ENCODE assay signal across 7 mouse cellular contexts in genomic region chr11:88098021-88098729, GRCm38 (mm10). TPM values are rescaled to one million over a fixed set of nuclear protein-coding genes. Genes with fewer than 3 reads are reported as not detected.
DNase-seq lines count a peak whose midpoint lies in the region; ATAC-seq and TF ChIP-seq lines count a peak whose summit lies in the region.

TSS of gene Cuedc1 (plus strand) at chr11:88098058.

- no peak for DNase-seq in CH12.LX (ENCODE audit: extremely low read depth)
- peak; percentile 32 for DNase-seq in G1E (ENCODE audit: low spot score)
- no peak for DNase-seq in forebrain, postnatal 0 days
- no peak for DNase-seq in MN1 (ENCODE audit: low spot score)
- no peak for DNase-seq in cerebellum, postnatal 25 days

- H3K36me3 ChIP-seq in CH12.LX (replicated peaks in 1 of 2; ENCODE audit: control insufficient read depth in 1 of 2, insufficient read depth in 1 of 2, low read length in 1 of 2) (no peaks in the 10 kb centered on the region), G1E (replicated peaks) (peaks cover 4% of the 10 kb centered on the region), macrophage (ENCODE audit: inconsistent target) (no peaks in the 10 kb centered on the region)
- H3K36me3 ChIP-seq in forebrain, postnatal 0 days (ENCODE audit: insufficient read depth), result no peaks in the 10 kb centered on the region
- no peaks in the 10 kb centered on the region for H3K36me3 ChIP-seq in hindbrain, embryonic 15.5 days

- peak; percentile 38 for ATAC-seq in G1E (ENCODE audit: extremely low read depth, insufficient number of reproducible peaks, low FRiP score, poor library complexity, severe bottlenecking)
- ATAC-seq in forebrain, postnatal 0 days, result no peak; the same call in 1 of the 2 replicates
- no peak for ATAC-seq in hindbrain, embryonic 15.5 days (ENCODE audit: low FRiP score, low read depth)

- TF ChIP-seq EP300 in CH12.LX (IDR thresholded peaks at IDR 0.05; ENCODE audit: low read length), result no peak

- H3K4me3 ChIP-seq in CH12.LX (replicated peaks in 1 of 3; ENCODE audit: low read depth in 2 of 3, low read length in 2 of 3, poor library complexity in 1 of 3), result peak within 1 kb of the TSS in 2 of 3 experiments; percentile 49 to 63
- peak within 1 kb of the TSS; percentile 72 for H3K4me3 ChIP-seq in G1E (ENCODE audit: low read depth, low read length)
- H3K4me3 ChIP-seq in forebrain, postnatal 0 days (ENCODE audit: low read depth, low read length), result peak within 1 kb of the TSS; percentile 89
- H3K4me3 ChIP-seq in hindbrain, embryonic 15.5 days, result peak within 1 kb of the TSS; percentile 70
- H3K4me3 ChIP-seq in macrophage (ENCODE audit: inconsistent target), result peak within 1 kb of the TSS; percentile 10; the same call in 1 of the 2 replicates

- dilution Hi-C loops in CH12.LX (cut with MboI; ENCODE audit: extremely low pct_ligation_motif_present, extremely low pct_unique_long_range_greater_than_20kb, low sequenced_read_pairs), result no loop called here

- WGBS in forebrain, postnatal 0 days, result 32% methylated on average over 17 of the region's 17 CpGs
- 22% methylated on average over 17 of the region's 17 CpGs for WGBS in hindbrain, embryonic 15.5 days
- WGBS in macrophage (ENCODE audit: missing documents), result 51% methylated on average over 17 of the region's 17 CpGs

- H3K9me3 ChIP-seq in CH12.LX (replicated peaks; ENCODE audit: low read length) (no peaks in the 10 kb centered on the region), G1E (replicated peaks) (no peaks in the 10 kb centered on the region)
- H3K9me3 ChIP-seq in forebrain, postnatal 0 days (ENCODE audit: low read length), result no peaks in the 10 kb centered on the region
- H3K9me3 ChIP-seq in hindbrain, embryonic 15.5 days, result no peaks in the 10 kb centered on the region

- H3K4me1 ChIP-seq in CH12.LX (ENCODE audit: control insufficient read depth in 1 of 2, insufficient read depth in 2 of 2) (peaks cover 8 to 21% of the 10 kb centered on the region in 2 experiments), G1E (ENCODE audit: insufficient read depth, low read depth, low read length) (peaks cover 43% of the 10 kb centered on the region)
- H3K4me1 ChIP-seq in forebrain, postnatal 0 days (ENCODE audit: insufficient read depth), result peaks cover 8% of the 10 kb centered on the region; the same call in 1 of the 2 replicates
- peaks cover 34% of the 10 kb centered on the region for H3K4me1 ChIP-seq in hindbrain, embryonic 15.5 days (replicated peaks)

- H3K9ac ChIP-seq in CH12.LX (ENCODE audit: insufficient read depth, low read depth), result no peak within 1 kb of the TSS
- peak within 1 kb of the TSS; percentile 93 for H3K9ac ChIP-seq in forebrain, postnatal 0 days
- peak within 1 kb of the TSS; percentile 94 for H3K9ac ChIP-seq in hindbrain, embryonic 15.5 days

- H3K79me2 ChIP-seq in CH12.LX (replicated peaks; ENCODE audit: control insufficient read depth, extremely low read depth, insufficient read depth, poor library complexity, severe bottlenecking), result no peaks in the 10 kb centered on the region
- no peaks in the 10 kb centered on the region for H3K79me2 ChIP-seq in macrophage (ENCODE audit: inconsistent target)

- TF ChIP-seq CTCF in CH12.LX (conservative IDR thresholded peaks at IDR 0.05 in 1 of 2, IDR thresholded peaks at IDR 0.05 in 1 of 2; ENCODE audit: low read depth in 2 of 2, low read length in 2 of 2), result no peak
- no peak for TF ChIP-seq CTCF in G1E (IDR thresholded peaks at IDR 0.05; ENCODE audit: low read depth, low read length)
- TF ChIP-seq CTCF in forebrain, postnatal 0 days (IDR thresholded peaks at IDR 0.05; ENCODE audit: low read depth), result no peak

- in situ Hi-C loops in CH12.LX (cut with MboI; ENCODE audit: low pct_ligation_motif_present, low pct_unique_long_range_greater_than_20kb, low sequenced_read_pairs), result no loop called here

- no peak for TF ChIP-seq POLR2A in CH12.LX (IDR thresholded peaks at IDR 0.05; ENCODE audit: low read depth, low read length)

- no peak for TF ChIP-seq RAD21 in CH12.LX (IDR thresholded peaks at IDR 0.05; ENCODE audit: low read depth, low read length)

- H3K27ac ChIP-seq in CH12.LX (ENCODE audit: insufficient read depth, low read depth), result no peak within 1 kb of the TSS
- H3K27ac ChIP-seq in forebrain, postnatal 0 days (ENCODE audit: low read depth, low read length), result peak within 1 kb of the TSS; percentile 86
- peak within 1 kb of the TSS; percentile 90 for H3K27ac ChIP-seq in hindbrain, embryonic 15.5 days (replicated peaks)
- H3K27ac ChIP-seq in macrophage, result no peak within 1 kb of the TSS

- H3K27me3 ChIP-seq in CH12.LX (replicated peaks) (peaks cover 84% of the 10 kb centered on the region), G1E (ENCODE audit: insufficient read depth, low read length) (peaks cover 89% of the 10 kb centered on the region)
- H3K27me3 ChIP-seq in forebrain, postnatal 0 days (ENCODE audit: insufficient read depth, low read length), result no peaks in the 10 kb centered on the region
- no peaks in the 10 kb centered on the region for H3K27me3 ChIP-seq in hindbrain, embryonic 15.5 days

- H3K4me2 ChIP-seq in CH12.LX (ENCODE audit: insufficient read depth, low read depth, poor library complexity, severe bottlenecking), result peak within 1 kb of the TSS; percentile 100
- peak within 1 kb of the TSS; percentile 84 for H3K4me2 ChIP-seq in forebrain, postnatal 0 days (ENCODE audit: low read depth)
- peak within 1 kb of the TSS; percentile 92 for H3K4me2 ChIP-seq in hindbrain, embryonic 15.5 days

TF ChIP-seq in CH12.LX, 34 proteins besides CTCF, POLR2A, EP300 and RAD21:
- no peak for TF ChIP-seq ZMIZ1 (IDR thresholded peaks at IDR 0.05; ENCODE audit: low read depth, low read length)
- TF ChIP-seq CHD1 (IDR thresholded peaks at IDR 0.05; ENCODE audit: low read depth, low read length), result no peak
- no peak for TF ChIP-seq MXI1 (IDR thresholded peaks at IDR 0.05; ENCODE audit: low read depth, low read length)
- TF ChIP-seq HCFC1 (IDR thresholded peaks at IDR 0.05; ENCODE audit: low read depth, low read length), result no peak
- no peak for TF ChIP-seq ETS1 (conservative IDR thresholded peaks at IDR 0.05; ENCODE audit: low read depth, low read length)
- no peak for TF ChIP-seq E2F4 (IDR thresholded peaks at IDR 0.05; ENCODE audit: insufficient replicate concordance, low read depth, low read length)
- TF ChIP-seq MAX (IDR thresholded peaks at IDR 0.05; ENCODE audit: low read length), result no peak
- TF ChIP-seq IRF4 (IDR thresholded peaks at IDR 0.05; ENCODE audit: low read depth, low read length), result no peak
- no peak for TF ChIP-seq KAT2A (IDR thresholded peaks at IDR 0.05; ENCODE audit: insufficient replicate concordance, low read length)
- no peak for TF ChIP-seq MEF2A (IDR thresholded peaks at IDR 0.05; ENCODE audit: borderline replicate concordance, low read depth, low read length)
TF ChIP-seq in CH12.LX: peak in this region for 0.

RNA-seq across cellular contexts. Expression of gene Cuedc1, which starts in this region (rescaled TPM):
- total RNA-seq in CH12.LX (2012; rRNA removed), result 0.34 and 0.47 TPM in 2 replicates
- 0.18 and 0.20 TPM in 2 replicates for total RNA-seq in CH12.LX (2014; rRNA removed)
- polyA plus RNA-seq in CH12.LX (2012; ENCODE audit: insufficient read length, low read depth), result 0.51 and 0.76 TPM in 2 replicates
- 29.2 and 36.4 TPM in 2 replicates for total RNA-seq in G1E (2014; fragmentation: Nextera tagmentation)
- 16.7 and 18.9 TPM in 2 replicates for total RNA-seq in G1E (2017)
- polyA plus RNA-seq in G1E (2012), result 29.6 and 31.7 TPM in 2 replicates
- total RNA-seq in forebrain, postnatal 0 days (2014; rRNA removed), result 28.9 and 34.7 TPM in 2 replicates
- 22.0 and 34.6 TPM in 2 replicates for polyA plus RNA-seq in forebrain, postnatal 0 days (2015; fragmentation: Nextera tagmentation; extraction: Ambion mirVana)
- polyA plus RNA-seq in hindbrain, embryonic 15.5 days (2015; fragmentation: Nextera tagmentation; extraction: Ambion mirVana), result 46.3 and 49.7 TPM in 2 replicates
- 10 to 100 TPM in 17 of 26 experiments, 1 to 10 TPM in 9; 3.5 to 73.4 (median 15.4) TPM for total RNA-seq in macrophage (2018; cell fraction: chromatin; rRNA removed)
- 1 to 10 TPM in 22 of 26 experiments, under 1 TPM in 4; 0.48 to 4.6 (median 1.9) TPM for total RNA-seq in macrophage (2018; cell fraction: cytosol; rRNA removed)
- total RNA-seq in macrophage (2018; cell fraction: nucleus; rRNA removed), result 10 to 100 TPM in 6 of 26 experiments, 1 to 10 TPM in 20; 1.5 to 26.6 (median 5.2) TPM
- polyA plus RNA-seq in macrophage (2018), result 0.95 to 2.5 TPM (median 2.2 TPM) in 3 replicates

Comparison
In these comparisons a context has a peak if more than half of its experiments do, and no peak if none do; other contexts are left out.
1. RNA of gene Cuedc1 (total RNA-seq): 16.7 to 36.4 TPM in G1E and 28.9 to 34.7 TPM in forebrain, postnatal 0 days; 0.18 to 0.47 TPM in CH12.LX; every median in the first group is over 10 times any median in the second.
2. H3K27ac ChIP-seq: peak in forebrain, postnatal 0 days (single experiment) and hindbrain, embryonic 15.5 days (single experiment); none in CH12.LX (single experiment) and macrophage (single experiment).
3. H3K4me3 ChIP-seq: peak in every context shown above with its lines; median percentile 89 in forebrain, postnatal 0 days; 72 in G1E; 70 in hindbrain, embryonic 15.5 days; 56 in CH12.LX; 10 in macrophage.
4. Peak in every context shown above with its lines, with median percentiles within 50 percentile points of each other: H3K4me2 ChIP-seq.